Mouse (Mus musculus) urinary bladder, adult 2 months (tissue): ENCODE data around the gene Gm20532. TPM values are rescaled to one million over a fixed set of nuclear protein-coding genes. Genes with fewer than 3 reads are reported as not detected.
"Not testable (repeated sequence)": the region's sequence is repeated elsewhere in the genome, so short reads cannot be mapped to it uniquely, and the experiment has no call there.

Source experiments
- DNase-seq: peaks from one replicate; pipeline ENCODE4 v3.0.0; 2022; ENCODE audit warnings: low spot score
- polyA plus RNA-seq: library from polyadenylated mRNA; depleted of rRNA; stranded (reverse); fragments of >200 nt; gene quantifications from 2 replicates; pipeline ENCODE4 v1.2.3, GENCODE M21; 2012; rRNA removed

The Gm20532 gene
- polyA plus RNA-seq, 1 experiment = not detected

DNA sequence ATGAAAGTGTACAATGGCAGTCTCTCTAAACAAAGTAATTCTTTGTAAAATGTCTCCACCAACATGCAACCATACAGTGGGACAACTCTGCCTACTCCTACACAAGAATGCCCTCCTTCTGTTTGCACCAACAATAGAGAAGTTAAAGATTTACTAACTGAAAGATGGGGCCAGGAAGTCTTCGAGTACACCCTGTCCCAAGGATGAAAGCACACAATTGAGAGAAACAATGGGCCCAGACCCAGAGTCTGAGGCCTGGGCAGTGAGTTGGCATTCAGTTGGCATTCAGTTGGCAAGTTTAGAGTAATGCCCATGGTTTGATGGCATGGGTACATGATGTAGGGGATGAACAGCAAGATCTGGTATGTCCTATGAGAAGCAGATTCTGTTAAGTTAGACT lies 68.2 kb downstream of the Gm20532 start:
- no peak for DNase-seq

DNA sequence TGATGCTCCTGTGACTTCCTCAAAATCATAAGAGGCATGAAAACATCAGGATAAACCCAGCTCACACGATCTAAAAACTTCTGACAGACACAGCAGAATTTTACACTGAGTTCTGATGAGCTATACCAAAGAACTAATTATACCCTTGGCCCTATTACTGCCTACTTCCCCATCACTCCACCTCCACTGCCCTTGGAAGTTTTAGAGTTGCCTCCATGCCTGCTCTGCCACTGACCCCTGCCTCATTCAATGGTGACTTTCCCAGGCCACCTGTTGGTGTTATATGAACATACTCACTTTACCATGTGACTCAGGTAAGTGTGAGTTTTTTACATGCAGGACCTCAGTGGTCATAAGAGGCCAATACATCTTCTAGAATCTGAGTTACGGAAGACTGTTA lies 71.0 kb downstream of the Gm20532 start:
- no peak for DNase-seq

DNA sequence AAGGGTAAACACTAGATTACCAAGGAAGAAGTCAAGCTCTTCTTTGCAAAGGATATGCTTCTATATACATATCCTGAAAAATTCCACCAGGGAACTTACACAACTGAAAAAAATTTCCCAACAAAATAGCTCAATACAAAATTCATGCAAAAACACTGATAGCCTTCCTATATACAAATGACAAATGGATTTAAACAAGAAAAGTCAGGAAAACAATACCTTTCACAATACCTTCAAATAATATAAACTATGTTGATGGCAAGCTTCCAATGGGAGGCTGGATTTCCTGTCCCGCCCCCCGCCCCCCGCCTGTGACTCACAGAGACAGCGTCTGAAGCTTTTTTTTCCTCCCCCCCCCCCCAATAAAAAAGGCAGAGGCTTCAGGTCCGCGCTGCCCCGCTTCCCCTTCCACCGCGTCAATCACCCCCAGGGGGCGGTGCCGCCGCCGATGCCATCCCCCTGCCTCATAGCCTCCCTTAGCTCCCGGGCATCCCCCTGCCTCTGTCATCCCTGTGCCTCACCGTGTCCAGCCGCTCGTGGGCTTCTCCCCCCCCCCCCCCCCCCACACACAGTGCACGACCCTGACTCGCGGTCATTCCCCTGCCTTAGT lies 74.8 kb downstream of the Gm20532 start:
- DNase-seq = no peak

- no peak for DNase-seq
Observed at GRCm38 (mm10) chr2:26661768-26662508, 75.5 kb downstream of the Gm20532 start.

DNA sequence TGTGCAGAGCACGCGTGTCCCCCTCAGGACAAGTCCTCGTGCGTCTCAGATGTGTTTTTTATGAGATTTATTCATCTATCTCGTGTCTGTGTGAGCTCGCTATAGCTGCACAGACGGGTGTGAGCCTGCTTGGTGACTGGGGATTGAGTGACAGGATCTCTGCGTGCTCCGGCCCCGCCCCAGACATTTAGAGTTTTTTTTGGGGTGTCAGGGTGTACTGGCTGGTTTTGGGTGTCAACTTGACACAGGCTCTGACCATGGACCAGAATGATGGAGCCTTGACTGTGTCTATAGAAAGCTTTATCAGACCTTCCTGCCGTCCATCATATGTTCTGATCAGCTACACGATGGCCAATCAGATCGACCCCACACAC lies 76.1 kb downstream of the Gm20532 start:
- DNase-seq = no peak

DNA sequence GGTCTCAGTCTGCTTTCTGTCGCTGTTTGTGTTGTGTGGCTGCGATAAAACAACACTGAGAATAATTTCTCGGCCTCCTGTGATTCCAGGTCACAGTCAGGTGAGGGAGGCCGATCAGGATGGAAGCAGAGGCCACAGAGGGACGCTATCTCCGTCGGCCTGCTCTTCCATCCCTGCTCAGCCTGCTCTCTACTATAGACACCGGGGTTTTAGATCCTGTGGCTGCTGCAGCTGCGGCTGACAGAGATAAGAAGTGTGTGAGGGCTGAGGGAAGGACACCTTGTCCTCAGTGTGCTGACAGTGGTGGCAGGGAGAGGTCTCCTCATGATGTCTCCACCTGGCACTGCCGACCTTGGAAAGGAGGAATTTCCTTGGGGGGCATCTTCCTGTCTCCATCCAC lies 76.7 kb downstream of the Gm20532 start:
- no peak for DNase-seq

- DNase-seq = not testable (repeated sequence)
Observed at GRCm38 (mm10) chr2:26663551-26663950, 77.1 kb downstream of the Gm20532 start.

DNA sequence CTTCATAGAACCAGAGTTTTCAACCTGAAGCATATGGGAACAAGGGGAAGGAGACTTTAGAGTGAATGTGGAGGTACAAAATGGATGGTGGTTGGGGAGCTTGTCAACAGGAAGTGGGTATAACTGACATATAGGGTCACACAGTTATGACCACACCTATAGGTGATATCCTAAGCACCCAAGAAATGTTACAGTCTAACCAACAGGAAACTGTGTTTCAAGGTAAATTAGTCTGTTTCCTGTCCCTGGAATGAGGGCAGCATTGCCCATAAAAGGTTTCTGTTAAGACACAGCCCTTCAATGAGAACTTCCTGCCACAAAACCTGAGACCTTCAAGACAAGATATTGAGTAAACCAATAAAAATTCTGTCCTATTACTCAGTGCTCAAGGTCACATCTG lies 82.3 kb downstream of the Gm20532 start:
- no peak for DNase-seq

DNA sequence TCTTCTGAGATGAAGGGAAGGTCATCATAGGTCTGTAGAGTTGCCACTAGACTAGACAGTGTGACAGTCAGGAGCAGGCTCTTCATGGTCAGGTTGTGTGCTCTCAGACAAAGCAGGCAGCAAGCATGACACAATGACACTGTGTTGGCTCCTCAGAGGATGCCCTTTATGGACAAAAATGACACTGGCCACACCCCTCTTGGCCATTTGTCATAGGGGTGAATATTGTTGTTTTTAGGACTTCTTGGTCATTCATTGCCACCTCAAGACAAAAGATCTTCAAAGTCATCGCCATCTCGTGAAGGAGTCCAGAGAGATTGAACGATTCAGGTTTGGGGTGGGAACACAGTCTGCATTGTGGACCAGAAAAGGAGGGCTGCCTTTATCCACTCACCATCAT lies 84.7 kb downstream of the Gm20532 start, which contains the start of gene Lcn4:
Lcn4 (minus strand) TSS at position 101 of the 400 bp plus-strand sequence.
- no peak for DNase-seq

Other genes starting within 250 kb of the Gm20532 start
- gene Dnlz, start 234.5 kb upstream of the Gm20532 start, polyA plus RNA-seq = 18.0 and 18.9 TPM in 2 replicates
- 4.9 TPM in 2 replicates for gene Card9, start 225.7 kb upstream of the Gm20532 start, polyA plus RNA-seq
- 30.7 and 32.0 TPM in 2 replicates for gene Snapc4, start 206.0 kb upstream of the Gm20532 start, polyA plus RNA-seq
- gene Entr1, start 197.3 kb upstream of the Gm20532 start, polyA plus RNA-seq = 115 and 140 TPM in 2 replicates
- 57.3 and 69.9 TPM in 2 replicates for gene Pmpca, start 197.3 kb upstream of the Gm20532 start, polyA plus RNA-seq
- 22.2 and 28.0 TPM in 2 replicates for gene Inpp5e, start 177.4 kb upstream of the Gm20532 start, polyA plus RNA-seq
- gene Sec16a, start 141.4 kb upstream of the Gm20532 start, polyA plus RNA-seq = 41.7 and 46.3 TPM in 2 replicates
- 21.4 and 33.4 TPM in 2 replicates for gene Notch1, start 70.0 kb upstream of the Gm20532 start, polyA plus RNA-seq
- gene Egfl7, start 6.6 kb upstream of the Gm20532 start, polyA plus RNA-seq = 155 and 208 TPM in 2 replicates
- gene Agpat2, start 17.8 kb downstream of the Gm20532 start, polyA plus RNA-seq = 48.3 and 63.6 TPM in 2 replicates
- 11.5 and 12.5 TPM in 2 replicates for gene Fam69b, start 41.8 kb downstream of the Gm20532 start, polyA plus RNA-seq
- not detected in 2 replicates for gene Lcn4, start 84.6 kb downstream of the Gm20532 start, polyA plus RNA-seq